ENCODE assay signal across 8 mouse cellular contexts in the genomic region with DNA sequence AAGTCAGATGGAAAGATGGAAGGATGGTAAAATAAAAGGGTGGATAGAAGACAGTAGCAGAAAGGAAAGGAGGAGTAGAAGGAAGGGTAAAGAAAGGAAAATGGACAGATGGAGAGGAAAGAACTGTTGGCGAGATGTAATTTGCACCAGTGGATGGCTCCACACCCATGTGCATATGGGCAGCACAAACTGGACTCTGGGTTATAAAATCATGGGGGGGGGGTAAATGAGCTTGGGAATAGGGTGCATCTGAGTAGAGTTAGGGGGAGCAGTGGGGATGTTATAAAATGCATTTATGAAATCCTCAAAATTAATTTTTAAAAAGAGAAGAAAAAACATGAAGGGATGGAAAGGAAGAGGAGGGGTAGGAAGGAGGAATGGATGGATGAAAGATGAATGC. TPM values are rescaled to one million over a fixed set of nuclear protein-coding genes. Genes with fewer than 3 reads are reported as not detected.
A peak's percentile ranks its signal among the peaks of the same experiment; 100 is the strongest.
DNase-seq lines count a peak whose midpoint lies in the region; ATAC-seq and TF ChIP-seq lines count a peak whose summit lies in the region.

No protein-coding gene starts in this region.

- H3K9me3 ChIP-seq in heart, embryonic 16.5 days (replicated peaks; ENCODE audit: control insufficient read depth, low read length), result no peaks in the 10 kb centered on the region
- H3K9me3 ChIP-seq in hindbrain, embryonic 13.5 days, result no peaks in the 10 kb centered on the region
- H3K9me3 ChIP-seq in midbrain, embryonic 12.5 days, result no peaks in the 10 kb centered on the region

- TF ChIP-seq CTCF in bone marrow macrophage, adult 2 months (IDR thresholded peaks at IDR 0.05; ENCODE audit: low read depth, low read length), result no peak

- WGBS in heart, embryonic 16.5 days, result 71% methylated on average over 1 of the region's 1 CpGs
- WGBS in hindbrain, embryonic 13.5 days, result 40% methylated on average over 1 of the region's 1 CpGs
- 72% methylated on average over 1 of the region's 1 CpGs for WGBS in midbrain, embryonic 12.5 days

- peak overlapping the region; percentile 61 for H3K4me3 ChIP-seq in heart, embryonic 16.5 days (ENCODE audit: low read length)
- peak overlapping the region; percentile 81 for H3K4me3 ChIP-seq in bone marrow macrophage, adult 2 months (ENCODE audit: insufficient read depth, low read length)
- peak overlapping the region; percentile 47 for H3K4me3 ChIP-seq in hindbrain, embryonic 13.5 days
- H3K4me3 ChIP-seq in midbrain, embryonic 12.5 days, result peak overlapping the region; percentile 55

- no peaks in the 10 kb centered on the region for H3K27me3 ChIP-seq in heart, embryonic 16.5 days (ENCODE audit: control insufficient read depth, insufficient read depth, low read length)
- H3K27me3 ChIP-seq in hindbrain, embryonic 13.5 days, result no peaks in the 10 kb centered on the region
- no peaks in the 10 kb centered on the region for H3K27me3 ChIP-seq in midbrain, embryonic 12.5 days

- intact Hi-C loops in left cerebral cortex, postnatal 4 days (cut with DNase I), result no loop called here

- no peak for TF ChIP-seq POLR2A in bone marrow macrophage, adult 2 months (IDR thresholded peaks at IDR 0.05; ENCODE audit: borderline replicate concordance, low read depth, low read length)

- H3K27ac ChIP-seq in heart, embryonic 16.5 days (ENCODE audit: low read length), result no peak overlapping the region
- H3K27ac ChIP-seq in bone marrow macrophage, adult 2 months (ENCODE audit: insufficient read depth, low read depth, low read length), result no peak overlapping the region
- no peak overlapping the region for H3K27ac ChIP-seq in hindbrain, embryonic 13.5 days
- no peak overlapping the region for H3K27ac ChIP-seq in midbrain, embryonic 12.5 days (replicated peaks)

- H3K4me1 ChIP-seq in heart, embryonic 16.5 days (ENCODE audit: control insufficient read depth, insufficient read depth, low read length), result 0 out of 2 replicates have a peak, but pooled peaks cover 2% of the 10 kb centered on the region
- H3K4me1 ChIP-seq in bone marrow macrophage, adult 2 months (ENCODE audit: control insufficient read depth, insufficient read depth, low read length), result peaks cover 10% of the 10 kb centered on the region
- peaks cover 16% of the 10 kb centered on the region for H3K4me1 ChIP-seq in hindbrain, embryonic 13.5 days (replicated peaks)
- H3K4me1 ChIP-seq in midbrain, embryonic 12.5 days, result no peaks in the 10 kb centered on the region

- peak overlapping the region; percentile 63 for H3K4me2 ChIP-seq in heart, embryonic 16.5 days (ENCODE audit: low read depth, low read length)
- H3K4me2 ChIP-seq in hindbrain, embryonic 13.5 days, result peak overlapping the region; percentile 59
- peak overlapping the region; percentile 47 for H3K4me2 ChIP-seq in midbrain, embryonic 12.5 days (replicated peaks)

- peak overlapping the region; percentile 70 for H3K9ac ChIP-seq in heart, embryonic 16.5 days (ENCODE audit: low read length)
- H3K9ac ChIP-seq in hindbrain, embryonic 13.5 days, result peak overlapping the region; percentile 70
- peak overlapping the region; percentile 56; the same call in 1 of the 2 replicates for H3K9ac ChIP-seq in midbrain, embryonic 12.5 days (replicated peaks)

- peaks cover 2% of the 10 kb centered on the region; the same call in 1 of the 2 replicates for H3K36me3 ChIP-seq in heart, embryonic 16.5 days (ENCODE audit: control insufficient read depth, insufficient read depth)
- peaks cover 14% of the 10 kb centered on the region for H3K36me3 ChIP-seq in hindbrain, embryonic 13.5 days
- H3K36me3 ChIP-seq in midbrain, embryonic 12.5 days, result 0 out of 2 replicates have a peak, but pooled peaks cover 7% of the 10 kb centered on the region

- DNase-seq in heart, adult 8-10 months (ENCODE audit: low spot score), result no peak
- no peak for DNase-seq in adipocyte (ENCODE audit: low spot score)
- DNase-seq in left cerebral cortex, postnatal 4 days, result no peak
- DNase-seq in urinary bladder, adult 18-20 months (ENCODE audit: low spot score in 2 of 2), result no peak

- ATAC-seq in heart, embryonic 16.5 days (replicated peaks; ENCODE audit: extremely low read depth, insufficient read depth, low FRiP score), result no peak
- peak; percentile 19; the same call in 1 of the 2 replicates for ATAC-seq in hindbrain, embryonic 13.5 days (ENCODE audit: low FRiP score)
- 0 out of 2 replicates have a peak, but pooled peaks have one; percentile 42 for ATAC-seq in midbrain, embryonic 12.5 days (ENCODE audit: low FRiP score, low read depth)

RNA-seq across cellular contexts. Expression of a gene that starts 0.7 kb away (rescaled TPM):
- polyA plus RNA-seq in heart, embryonic 16.5 days (2015; fragmentation: Nextera tagmentation; extraction: Ambion mirVana), result 1.3 and 1.4 TPM in 2 replicates
- total RNA-seq in heart, adult 8-10 months (2022), result 10 to 100 TPM; 22.4 to 27.2 (median 25.5) TPM
- polyA plus RNA-seq in bone marrow macrophage, adult 2 months (2012; ENCODE audit: insufficient read depth, insufficient read length, missing spikeins), result 60.9 and 73.6 TPM in 2 replicates
- 13.3 and 14.1 TPM in 2 replicates for polyA plus RNA-seq in hindbrain, embryonic 13.5 days (2015; fragmentation: Nextera tagmentation; extraction: Ambion mirVana)
- polyA plus RNA-seq in midbrain, embryonic 12.5 days (2016; fragmentation: Nextera tagmentation; extraction: Ambion mirVana), result 4.8 and 5.8 TPM in 2 replicates
- 100 to 1,000 TPM; 295 to 300 TPM for total RNA-seq in left cerebral cortex, postnatal 4 days (2021)

RNA-seq across cellular contexts. Expression of a gene that starts 21.5 kb away (rescaled TPM):
- polyA plus RNA-seq in heart, embryonic 16.5 days (2015; fragmentation: Nextera tagmentation; extraction: Ambion mirVana), result 26.8 and 29.5 TPM in 2 replicates
- 10 to 100 TPM; 15.3 to 17.5 (median 16.2) TPM for total RNA-seq in heart, adult 8-10 months (2022)
- 15.1 and 18.1 TPM in 2 replicates for polyA plus RNA-seq in bone marrow macrophage, adult 2 months (2012; ENCODE audit: insufficient read depth, insufficient read length, missing spikeins)
- 32.9 and 34.8 TPM in 2 replicates for polyA plus RNA-seq in hindbrain, embryonic 13.5 days (2015; fragmentation: Nextera tagmentation; extraction: Ambion mirVana)
- 28.0 and 29.1 TPM in 2 replicates for polyA plus RNA-seq in midbrain, embryonic 12.5 days (2016; fragmentation: Nextera tagmentation; extraction: Ambion mirVana)
- 10 to 100 TPM; 20.8 to 26.2 TPM for total RNA-seq in left cerebral cortex, postnatal 4 days (2021)
